Mouse (Mus musculus) myocyte (in vitro differentiated cells): ENCODE results near the gene Pikfyve. TPM values are rescaled to one million over a fixed set of nuclear protein-coding genes. Genes with fewer than 3 reads are reported as not detected.
A peak's percentile ranks its signal among the peaks of the same experiment; 100 is the strongest.

Source experiments
- H3K27me3 ChIP-seq: one replicate; pipeline ENCODE4 v1.6.1; 2011; ENCODE audit not compliant: control insufficient read depth, insufficient read depth, insufficient read length
- H3K36me3 ChIP-seq: one replicate; pipeline ENCODE4 v1.6.1; 2011; ENCODE audit not compliant: control insufficient read depth, insufficient read depth
- H3K4me2 ChIP-seq: one replicate; pipeline ENCODE4 v1.6.1; 2011; ENCODE audit warnings: low read depth, control low read depth
- H3K4me3 ChIP-seq: one replicate; pipeline ENCODE4 v1.5.1; 2011; ENCODE audit warnings: mild to moderate bottlenecking, control low read depth, moderate library complexity
- H3K79me2 ChIP-seq: one replicate; pipeline ENCODE4 v1.6.1; 2011; ENCODE audit not compliant: control insufficient read depth, insufficient read depth
- H3ac ChIP-seq: one replicate; pipeline ENCODE4 v1.6.1; 2011; ENCODE audit not compliant: control insufficient read depth, insufficient read length
- CEBPB ChIP-seq: IDR thresholded peaks from 2 replicates; pipeline ENCODE4 v1.6.1; 2011; ENCODE audit warnings: mild to moderate bottlenecking, moderate library complexity; ENCODE audit not compliant: poor library complexity, insufficient read depth, severe bottlenecking
- E2F4 ChIP-seq: IDR thresholded peaks from one replicate; pipeline ENCODE4 v1.6.1; 2011; ENCODE audit warnings: mild to moderate bottlenecking, control low read depth, moderate library complexity; ENCODE audit not compliant: insufficient read depth
- MAX ChIP-seq: IDR thresholded peaks from one replicate; pipeline ENCODE4 v1.6.1; 2011; ENCODE audit warnings: low read depth, mild to moderate bottlenecking, control low read depth
- MYOD1 ChIP-seq, 3 experiments: IDR thresholded peaks; one replicate each; pipeline ENCODE4 v1.6.1; 2011; ENCODE audit warnings: control low read depth in 2 of 3, low read depth in 2 of 3, mild to moderate bottlenecking in 2 of 3, moderate library complexity in 1 of 3; ENCODE audit not compliant: insufficient read length in 2 of 3, control insufficient read depth in 1 of 3
- MYOG ChIP-seq, 3 experiments: IDR thresholded peaks; one replicate each; pipeline ENCODE4 v1.6.1; 2011; ENCODE audit warnings: control low read depth in 2 of 3, low read depth in 2 of 3, mild to moderate bottlenecking in 2 of 3; ENCODE audit not compliant: insufficient read length in 2 of 3, control insufficient read depth in 1 of 3, insufficient read depth in 1 of 3
- POLR2A ChIP-seq: IDR thresholded peaks from one replicate; pipeline ENCODE4 v1.6.1; 2011; ENCODE audit warnings: low read depth, mild to moderate bottlenecking, control low read depth, moderate library complexity; ENCODE audit not compliant: insufficient read length
- POLR2AphosphoS2 ChIP-seq: IDR thresholded peaks from one replicate; pipeline ENCODE4 v1.6.1; 2011; ENCODE audit warnings: low read depth, control low read depth; ENCODE audit not compliant: insufficient read length
- REST ChIP-seq: IDR thresholded peaks from one replicate; pipeline ENCODE4 v1.6.1; 2011; ENCODE audit warnings: mild to moderate bottlenecking, control low read depth, moderate library complexity; ENCODE audit not compliant: insufficient read depth, insufficient read length
- SRF ChIP-seq: IDR thresholded peaks from one replicate; pipeline ENCODE4 v1.6.1; 2011; ENCODE audit warnings: low read depth; ENCODE audit not compliant: control insufficient read depth, insufficient read length
- TCF12 ChIP-seq: IDR thresholded peaks from one replicate; pipeline ENCODE4 v1.6.1; 2011; ENCODE audit warnings: mild to moderate bottlenecking, control low read depth; ENCODE audit not compliant: poor library complexity, insufficient read depth, severe bottlenecking
- TCF3 ChIP-seq: IDR thresholded peaks from one replicate; pipeline ENCODE4 v1.6.1; 2011; ENCODE audit warnings: low read depth, control low read depth; ENCODE audit not compliant: insufficient read length
- USF1 ChIP-seq: IDR thresholded peaks from one replicate; pipeline ENCODE4 v1.6.1; 2011; ENCODE audit warnings: low read depth, mild to moderate bottlenecking, control low read depth, moderate library complexity
- polyA plus RNA-seq: library from polyadenylated mRNA; unstranded; fragments of >200 nt; fragmentation: generic; extraction: Trizol; gene quantifications from one replicate; pipeline ENCODE4 v1.2.1, GENCODE M21; 2012; ENCODE audit warnings: missing spikeins

Pikfyve gene
- polyA plus RNA-seq, 1 experiment, result 4.2 TPM

DNA sequence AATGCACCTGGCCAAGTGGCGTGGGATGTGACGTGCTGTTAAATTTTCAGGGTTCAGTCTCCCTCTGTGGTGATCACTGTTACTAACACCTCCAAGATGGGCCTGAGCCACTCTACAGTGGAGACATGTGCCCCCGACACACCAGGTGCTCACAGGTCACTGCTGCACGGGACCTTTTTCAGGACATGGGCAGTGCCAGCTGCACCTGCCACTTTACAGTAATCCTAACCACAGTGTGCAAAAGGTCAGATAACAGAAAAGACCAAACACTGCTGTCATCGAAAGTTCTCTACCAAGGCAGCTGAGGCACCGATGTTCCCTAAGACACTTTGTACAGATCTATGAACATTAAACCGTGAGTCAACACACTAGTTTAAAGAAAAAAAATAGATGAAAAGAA lies 16.9 kb upstream of the Pikfyve start:
- Histone ChIP-seq H3K27me3 (no peaks in the 10 kb centered on the region), H3K4me3 (no peak overlapping the region), H3K79me2 (peaks cover 10% of the 10 kb centered on the region), H3K36me3 (peaks cover 41% of the 10 kb centered on the region), H3K4me2 (no peak overlapping the region), H3ac (no peak overlapping the region)
- TF ChIP-seq SRF (no peak), REST (no peak), MAX (no peak), E2F4 (no peak), MYOG (IDR thresholded peaks at IDR 0.05; ENCODE audit: control insufficient read depth in 1 of 3, insufficient read depth in 1 of 3, insufficient read length in 2 of 3, low read depth in 2 of 3) (peak in 1 of 3 experiments; percentile 62), TCF12 (no peak), POLR2A (no peak), USF1 (no peak), TCF3 (no peak), POLR2AphosphoS2 (no peak), CEBPB (no peak), MYOD1 (IDR thresholded peaks at IDR 0.05; ENCODE audit: control insufficient read depth in 1 of 3, insufficient read length in 2 of 3, low read depth in 2 of 3) (peak in 1 of 3 experiments; percentile 72)

GRCm38 (mm10) chr1:65169947-65170346 lies 16.5 kb upstream of the Pikfyve start:
- Histone ChIP-seq H3K4me3 (no peak overlapping the region), H3K79me2 (peaks cover 12% of the 10 kb centered on the region), H3ac (no peak overlapping the region), H3K4me2 (no peak overlapping the region), H3K36me3 (peaks cover 37% of the 10 kb centered on the region), H3K27me3 (no peaks in the 10 kb centered on the region)
- TF ChIP-seq USF1, result no peak
- TF ChIP-seq TCF12, result no peak
- TF ChIP-seq SRF, result no peak
- no peak for TF ChIP-seq MYOD1 (IDR thresholded peaks at IDR 0.05; ENCODE audit: control insufficient read depth in 1 of 3, insufficient read length in 2 of 3, low read depth in 2 of 3)
- TF ChIP-seq TCF3, result no peak
- no peak for TF ChIP-seq POLR2AphosphoS2
- no peak for TF ChIP-seq MAX
- no peak for TF ChIP-seq POLR2A
- TF ChIP-seq REST, result no peak
- TF ChIP-seq CEBPB, result no peak
- no peak for TF ChIP-seq E2F4
- TF ChIP-seq MYOG (IDR thresholded peaks at IDR 0.05; ENCODE audit: control insufficient read depth in 1 of 3, insufficient read depth in 1 of 3, insufficient read length in 2 of 3, low read depth in 2 of 3), result no peak

GRCm38 (mm10) chr1:65171579-65171978 lies 14.9 kb upstream of the Pikfyve start:
- Histone ChIP-seq H3ac (no peak overlapping the region), H3K4me2 (no peak overlapping the region), H3K27me3 (no peaks in the 10 kb centered on the region), H3K36me3 (peaks cover 26% of the 10 kb centered on the region), H3K79me2 (peaks cover 12% of the 10 kb centered on the region), H3K4me3 (no peak overlapping the region)
- TF ChIP-seq POLR2A (no peak), TCF12 (no peak), MAX (no peak), CEBPB (no peak), TCF3 (no peak), MYOG (IDR thresholded peaks at IDR 0.05; ENCODE audit: control insufficient read depth in 1 of 3, insufficient read depth in 1 of 3, insufficient read length in 2 of 3, low read depth in 2 of 3) (no peak), USF1 (no peak)

DNA sequence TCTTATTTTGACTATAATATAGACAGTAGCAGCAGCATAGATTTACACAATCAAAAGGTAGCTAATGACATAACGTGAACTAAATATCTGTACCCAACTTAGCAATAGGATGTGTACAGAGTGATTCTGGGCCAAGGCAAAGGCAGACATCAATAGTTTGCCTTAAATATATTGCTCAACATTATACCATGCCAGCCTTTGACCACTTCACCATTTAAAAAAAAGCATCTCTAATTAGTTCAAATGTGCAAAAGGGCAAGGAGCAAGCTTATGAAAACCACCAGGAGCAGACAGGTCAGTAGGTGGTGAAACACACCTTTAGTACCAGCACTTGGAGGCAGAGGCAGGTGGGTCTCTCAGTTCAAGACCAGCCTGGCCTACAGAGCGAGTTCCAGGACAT lies 12.8 kb upstream of the Pikfyve start:
- TF ChIP-seq SRF, result no peak
- no peak for TF ChIP-seq E2F4
- TF ChIP-seq POLR2AphosphoS2, result no peak
- TF ChIP-seq POLR2A, result no peak
- no peak for TF ChIP-seq USF1
- TF ChIP-seq REST, result no peak
- TF ChIP-seq MYOD1 (IDR thresholded peaks at IDR 0.05; ENCODE audit: control insufficient read depth in 1 of 3, insufficient read length in 2 of 3, low read depth in 2 of 3), result no peak
- TF ChIP-seq TCF3, result no peak
- no peak for TF ChIP-seq TCF12
- H3K27me3 ChIP-seq, result no peaks in the 10 kb centered on the region
- H3K36me3 ChIP-seq, result peaks cover 6% of the 10 kb centered on the region
- no peak overlapping the region for H3K4me2 ChIP-seq
- no peak overlapping the region for H3K4me3 ChIP-seq
- H3ac ChIP-seq, result no peak overlapping the region
- peaks cover 27% of the 10 kb centered on the region for H3K79me2 ChIP-seq

- H3K79me2 ChIP-seq, result peaks cover 27% of the 10 kb centered on the region
- no peak overlapping the region for H3K4me3 ChIP-seq
- peaks cover 5% of the 10 kb centered on the region for H3K36me3 ChIP-seq
- peak overlapping the region; percentile 93 for H3K4me2 ChIP-seq
- no peaks in the 10 kb centered on the region for H3K27me3 ChIP-seq
- no peak overlapping the region for H3ac ChIP-seq
- TF ChIP-seq MYOD1 (IDR thresholded peaks at IDR 0.05; ENCODE audit: control insufficient read depth in 1 of 3, insufficient read length in 2 of 3, low read depth in 2 of 3) (no peak), POLR2AphosphoS2 (no peak)
Measured at GRCm38 (mm10) chr1:65176171-65176570, 10.3 kb upstream of the Pikfyve start.
